Mouse (Mus musculus) MEL (cell line): ENCODE results near the gene Tle3. TPM values are rescaled to one million over a fixed set of nuclear protein-coding genes. Genes with fewer than 3 reads are reported as not detected.

ENCODE experiments used
- DNase-seq: peaks from one replicate; pipeline ENCODE4 v3.0.0; 2011; ENCODE audit warnings: low read depth, low spot score
- H3K27ac ChIP-seq: 2 replicates; pipeline ENCODE4 v1.5.1; 2012; ENCODE audit warnings: low read depth, mild to moderate bottlenecking, control low read depth, low read length, moderate library complexity; ENCODE audit not compliant: control insufficient read depth
- H3K27me3 ChIP-seq, 2 experiments: fragments of 150-350 bp in 1 of 2; sonication (generic) in 1 of 2; 2 replicates each; pipeline ENCODE4 v1.6.1; 2012; ENCODE audit warnings: low read length in 2 of 2, mild to moderate bottlenecking in 2 of 2, improper control_type of control experiment in 1 of 2, moderate library complexity in 1 of 2; ENCODE audit not compliant: insufficient read depth in 2 of 2, control insufficient read depth in 1 of 2
- H3K36me3 ChIP-seq, 2 experiments: 2 replicates each; pipeline ENCODE4 v1.6.1; 2012 to 2014; ENCODE audit warnings: low read length in 2 of 2, improper control_type of control experiment in 1 of 2, inconsistent platforms in 1 of 2, mild to moderate bottlenecking in 1 of 2; ENCODE audit not compliant: insufficient read depth in 2 of 2, control insufficient read depth in 1 of 2
- H3K4me1 ChIP-seq, 2 experiments: fragments of 150-350 bp in 1 of 2; sonication (generic) in 1 of 2; 2 replicates each; pipeline ENCODE4 v1.6.1; 2012; ENCODE audit warnings: low read length in 2 of 2, improper control_type of control experiment in 1 of 2, mild to moderate bottlenecking in 1 of 2; ENCODE audit not compliant: insufficient read depth in 2 of 2, control insufficient read depth in 1 of 2
- H3K4me3 ChIP-seq, 2 experiments: fragments of 150-350 bp in 1 of 2; sonication (generic) in 1 of 2; 2 replicates each; pipeline ENCODE4 v1.5.1; 2012; ENCODE audit warnings: low read depth in 2 of 2, low read length in 2 of 2, mild to moderate bottlenecking in 2 of 2, moderate library complexity in 2 of 2, control low read depth in 1 of 2, improper control_type of control experiment in 1 of 2; ENCODE audit not compliant: control insufficient read depth in 1 of 2, insufficient read depth in 1 of 2
- H3K79me2 ChIP-seq: 2 replicates; pipeline ENCODE4 v1.6.1; 2012; ENCODE audit warnings: mild to moderate bottlenecking, low read length, moderate library complexity; ENCODE audit not compliant: control insufficient read depth, poor library complexity, insufficient read depth
- H3K9ac ChIP-seq: 2 replicates; pipeline ENCODE4 v1.6.1; 2012; ENCODE audit warnings: low read depth, mild to moderate bottlenecking, control low read depth, low read length, moderate library complexity; ENCODE audit not compliant: control insufficient read depth, poor library complexity, severe bottlenecking
- H3K9me3 ChIP-seq: fragments of 150-350 bp; sonication (generic); replicated peaks from 2 replicates; pipeline ENCODE4 v1.6.1; 2012; ENCODE audit warnings: mild to moderate bottlenecking, low read length, improper control_type of control experiment, moderate library complexity; ENCODE audit not compliant: insufficient read depth
- BHLHE40 ChIP-seq: IDR thresholded peaks from 2 replicates; pipeline ENCODE4 v1.6.1; 2012; ENCODE audit warnings: low read depth, mild to moderate bottlenecking, inconsistent platforms, low read length, improper control_type of control experiment, borderline replicate concordance
- E2F4 ChIP-seq: IDR thresholded peaks from 2 replicates; pipeline ENCODE4 v1.6.1; 2011; ENCODE audit warnings: low read depth, low read length, improper control_type of control experiment, borderline replicate concordance
- EP300 ChIP-seq, 2 experiments: IDR thresholded peaks; 2 replicates each; pipeline ENCODE4 v1.6.1; 2011; ENCODE audit warnings: improper control_type of control experiment in 2 of 2, low read length in 2 of 2, low read depth in 1 of 2, mild to moderate bottlenecking in 1 of 2
- ETS1 ChIP-seq: IDR thresholded peaks from 2 replicates; pipeline ENCODE4 v1.6.1; 2012; ENCODE audit warnings: low read depth, mild to moderate bottlenecking, inconsistent platforms, low read length, improper control_type of control experiment, moderate library complexity
- GATA1 ChIP-seq: IDR thresholded peaks from 2 replicates; pipeline ENCODE4 v1.6.1; 2011; ENCODE audit warnings: low read depth, low read length, improper control_type of control experiment
- JUND ChIP-seq: IDR thresholded peaks from 2 replicates; pipeline ENCODE4 v1.6.1; 2011; ENCODE audit warnings: low read depth, mild to moderate bottlenecking, improper control_type of control experiment, low read length
- MAX ChIP-seq: IDR thresholded peaks from 2 replicates; pipeline ENCODE4 v1.6.1; 2011; ENCODE audit warnings: low read length, improper control_type of control experiment
- NELFE ChIP-seq: IDR thresholded peaks from 2 replicates; pipeline ENCODE4 v1.6.1; 2011; ENCODE audit warnings: low read depth, low read length, improper control_type of control experiment
- SIN3A ChIP-seq: IDR thresholded peaks from 2 replicates; pipeline ENCODE4 v1.6.1; 2012; ENCODE audit warnings: low read length, improper control_type of control experiment, inconsistent platforms
- TAL1 ChIP-seq: IDR thresholded peaks from 2 replicates; pipeline ENCODE4 v1.6.1; 2012; ENCODE audit warnings: mild to moderate bottlenecking, inconsistent platforms, low read length, moderate library complexity, mixed read lengths
- TBP ChIP-seq: IDR thresholded peaks from 2 replicates; pipeline ENCODE4 v1.8.0; 2011; ENCODE audit warnings: low read depth, low read length, improper control_type of control experiment
- TCF12 ChIP-seq: IDR thresholded peaks from 2 replicates; pipeline ENCODE4 v1.6.1; 2014; ENCODE audit warnings: low read depth, mild to moderate bottlenecking, inconsistent platforms, low read length, improper control_type of control experiment, moderate library complexity
- UBTF ChIP-seq: IDR thresholded peaks from 2 replicates; pipeline ENCODE4 v1.6.1; 2012; ENCODE audit warnings: low read depth, mild to moderate bottlenecking, inconsistent platforms, low read length, improper control_type of control experiment, moderate library complexity, borderline replicate concordance; ENCODE audit not compliant: insufficient read depth
- USF1 ChIP-seq: IDR thresholded peaks from 2 replicates; pipeline ENCODE4 v1.6.1; 2014; ENCODE audit warnings: low read depth, mild to moderate bottlenecking, inconsistent platforms, low read length, improper control_type of control experiment, moderate library complexity
- USF2 ChIP-seq, 2 experiments: IDR thresholded peaks; 2 replicates each; pipeline ENCODE4 v1.6.1; 2011 to 2012; ENCODE audit warnings: improper control_type of control experiment in 2 of 2, low read length in 2 of 2, borderline replicate concordance in 1 of 2, inconsistent platforms in 1 of 2, low read depth in 1 of 2, mild to moderate bottlenecking in 1 of 2; ENCODE audit not compliant: insufficient read depth in 1 of 2
- ZNF384 ChIP-seq: IDR thresholded peaks from 2 replicates; pipeline ENCODE4 v1.6.1; 2012; ENCODE audit warnings: low read depth, mild to moderate bottlenecking, inconsistent platforms, low read length, improper control_type of control experiment
- polyA plus RNA-seq, 2 experiments: library from polyadenylated mRNA; stranded (reverse) in 1 of 2; unstranded in 1 of 2; fragments of >175 nt in 1 of 2; fragments of >200 nt in 1 of 2; gene quantifications; 2 replicates each; pipeline versions ENCODE4 v1.2.1 to v1.2.4; 2012; ENCODE audit warnings: low replicate concordance in 2 of 2, low read depth in 1 of 2; ENCODE audit not compliant: insufficient read length in 2 of 2, insufficient read depth in 1 of 2, missing spikeins in 1 of 2
- total RNA-seq: library from RNA; depleted of rRNA; stranded (reverse); fragments of 300-350 nt; gene quantifications from 2 replicates; pipeline ENCODE4 v1.2.3, GENCODE M21; 2012

Gene Tle3
- total and polyA plus RNA-seq, 3 experiments = 20.3 to 26.8 TPM; not detected in 1

DNA sequence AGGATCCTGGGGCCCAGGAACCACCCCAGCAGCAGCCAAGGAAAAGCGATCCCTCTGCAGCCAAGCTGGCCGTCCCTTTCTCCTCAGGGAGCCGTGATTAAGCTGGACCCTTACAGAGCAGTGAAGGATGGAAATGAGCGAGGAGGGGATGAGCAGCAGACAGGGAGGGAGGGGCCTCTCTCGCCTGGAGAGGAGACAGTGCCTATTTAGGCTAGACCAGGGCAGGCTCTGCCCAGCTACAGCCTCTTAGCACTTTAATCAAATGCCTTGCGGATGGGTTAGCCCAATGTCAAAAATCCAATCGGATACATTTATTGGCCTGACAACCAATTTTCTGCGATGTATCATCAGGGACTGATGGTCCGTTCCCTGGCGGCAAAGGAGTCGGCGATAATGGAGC lies 47.8 kb upstream of the Tle3 start:
- peaks cover 0 to 31% of the 10 kb centered on the region in 2 experiments; a peak in 2 of 4 replicates for H3K36me3 ChIP-seq
- TF ChIP-seq JUND (no peak), UBTF (no peak), TBP (no peak), BHLHE40 (no peak), NELFE (no peak), USF2 (IDR thresholded peaks at IDR 0.05; ENCODE audit: borderline replicate concordance in 1 of 2, insufficient read depth in 1 of 2, low read depth in 1 of 2, low read length in 2 of 2) (no peak), SIN3A (no peak), EP300 (IDR thresholded peaks at IDR 0.05; ENCODE audit: low read depth in 1 of 2, low read length in 2 of 2) (no peak)
- TF ChIP-seq, all 39 proteins: peak for 0
- no peaks in the 10 kb centered on the region for H3K27me3 ChIP-seq
- H3K27ac ChIP-seq = peak overlapping the region; percentile 7; the same call in 1 of the 2 replicates
- H3K4me1 ChIP-seq = peaks cover 11 to 59% of the 10 kb centered on the region in 2 experiments
- H3K79me2 ChIP-seq = no peaks in the 10 kb centered on the region
- no peak overlapping the region for H3K4me3 ChIP-seq
- H3K9ac ChIP-seq = no peak overlapping the region
- DNase-seq = no peak
- no peaks in the 10 kb centered on the region for H3K9me3 ChIP-seq

DNA sequence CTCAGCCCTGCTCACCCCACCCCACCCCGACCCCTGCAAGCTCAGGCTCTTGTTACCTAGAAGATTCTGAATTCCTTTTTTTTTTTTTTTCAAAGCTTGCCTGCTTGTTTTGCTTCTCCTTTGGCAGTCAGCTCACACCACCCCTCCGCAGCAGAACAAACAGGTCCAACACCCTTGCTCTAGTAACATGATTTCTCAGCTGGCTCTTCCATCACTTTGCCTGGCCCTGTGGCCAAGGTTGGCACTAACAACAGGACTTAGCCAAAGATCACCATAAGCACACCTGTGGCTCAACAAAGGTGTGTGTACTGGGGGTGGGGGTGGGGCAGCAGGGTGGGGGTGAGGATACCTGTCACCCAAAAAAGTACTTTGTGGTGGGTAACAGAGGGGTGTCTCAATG lies 47.2 kb upstream of the Tle3 start:
- H3K27me3 ChIP-seq = no peaks in the 10 kb centered on the region
- no peaks in the 10 kb centered on the region for H3K79me2 ChIP-seq
- H3K4me3 ChIP-seq = no peak overlapping the region
- no peak overlapping the region for H3K9ac ChIP-seq
- H3K9me3 ChIP-seq = no peaks in the 10 kb centered on the region
- peaks cover 11 to 59% of the 10 kb centered on the region in 2 experiments for H3K4me1 ChIP-seq
- TF ChIP-seq UBTF = no peak
- TF ChIP-seq MAX = no peak
- 0 out of 2 replicates have a peak, but pooled peaks have one; percentile 22 for TF ChIP-seq ZNF384
- no peak overlapping the region for H3K27ac ChIP-seq
- no peak for DNase-seq
- peaks cover 0 to 31% of the 10 kb centered on the region in 2 experiments; a peak in 2 of 4 replicates for H3K36me3 ChIP-seq

DNA sequence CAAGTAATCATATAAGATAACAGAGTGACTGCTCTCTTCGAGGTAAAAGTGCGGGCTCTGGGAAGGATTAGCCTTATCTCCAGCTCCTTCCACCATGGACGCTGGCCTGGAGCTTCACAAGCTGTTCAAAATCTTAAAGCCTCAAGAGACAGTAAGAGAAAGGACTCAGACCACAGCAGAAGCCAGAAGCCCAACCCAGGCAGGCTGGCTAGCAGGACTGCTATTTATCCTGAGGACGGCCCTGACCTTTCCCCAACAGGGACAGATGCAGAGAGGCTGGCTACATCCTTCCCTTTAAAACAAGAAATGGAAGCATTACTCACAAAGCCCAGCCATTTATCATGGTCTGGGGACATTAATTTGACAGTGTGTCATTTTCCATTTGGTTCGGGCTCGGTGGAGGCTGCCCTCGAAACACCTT lies 46.2 kb upstream of the Tle3 start:
- DNase-seq = no peak
- TF ChIP-seq ETS1 = peak; percentile 39; the same call in 1 of the 2 replicates
- TF ChIP-seq MAX = no peak
- TF ChIP-seq TAL1 = no peak
- TF ChIP-seq E2F4 = no peak
- TF ChIP-seq GATA1 = peak; percentile 61
- peak in 1 of 2 experiments; percentile 55; a peak in 2 of 4 replicates for TF ChIP-seq EP300 (IDR thresholded peaks at IDR 0.05; ENCODE audit: low read depth in 1 of 2, low read length in 2 of 2)
- peak; percentile 53 for TF ChIP-seq TCF12
- TF ChIP-seq USF1 = no peak
- Histone ChIP-seq H3K4me1 (peaks cover 11 to 59% of the 10 kb centered on the region in 2 experiments), H3K27me3 (no peaks in the 10 kb centered on the region), H3K27ac (no peak overlapping the region), H3K9me3 (no peaks in the 10 kb centered on the region), H3K79me2 (no peaks in the 10 kb centered on the region), H3K9ac (no peak overlapping the region), H3K36me3 (peaks cover 0 to 31% of the 10 kb centered on the region in 2 experiments; a peak in 2 of 4 replicates), H3K4me3 (no peak overlapping the region)
